Mouse (Mus musculus) lung, postnatal 0 days (tissue): ENCODE measurements around the gene Ebf3. TPM values are rescaled to one million over a fixed set of nuclear protein-coding genes. Genes with fewer than 3 reads are reported as not detected.

Source experiments
- ATAC-seq: fragments of 200-750 bp; cut with Nextera tagmentation; 2 replicates; pipeline ENCODE4 v1.8.0; 2017; ENCODE audit warnings: moderate library complexity
- DNase-seq: peaks from one replicate; pipeline ENCODE4 v3.0.0-alpha.2; 2016; ENCODE audit warnings: low spot score
- H3K27ac ChIP-seq: fragments of 300-500 bp; sonication (generic); 2 replicates; pipeline ENCODE4 v1.5.1; 2014; ENCODE audit warnings: antibody characterized with exemption, mild to moderate bottlenecking, low read length, mixed read lengths
- H3K27me3 ChIP-seq: fragments of 300-500 bp; sonication (generic); replicated peaks from 2 replicates; pipeline ENCODE4 v1.6.1; 2014; ENCODE audit warnings: low read length, mixed read lengths; ENCODE audit not compliant: insufficient read depth
- H3K36me3 ChIP-seq: fragments of 300-500 bp; sonication (generic); 2 replicates; pipeline ENCODE4 v1.6.1; 2014; ENCODE audit warnings: low read length, mixed read lengths; ENCODE audit not compliant: insufficient read depth
- H3K4me1 ChIP-seq: fragments of 300-500 bp; sonication (generic); 2 replicates; pipeline ENCODE4 v1.6.1; 2014; ENCODE audit warnings: antibody characterized with exemption, low read depth, low read length, mixed read lengths; ENCODE audit not compliant: insufficient read depth
- H3K4me2 ChIP-seq: fragments of 300-500 bp; sonication (generic); replicated peaks from 2 replicates; pipeline ENCODE4 v1.6.1; 2014; ENCODE audit warnings: low read depth, mild to moderate bottlenecking, low read length, moderate library complexity, mixed read lengths
- H3K4me3 ChIP-seq: fragments of 300-500 bp; sonication (generic); 2 replicates; pipeline ENCODE4 v1.5.1; 2014; ENCODE audit warnings: low read depth, low read length
- H3K9ac ChIP-seq: fragments of 300-500 bp; sonication (generic); replicated peaks from 2 replicates; pipeline ENCODE4 v1.6.1; 2014; ENCODE audit warnings: low read depth, mild to moderate bottlenecking
- H3K9me3 ChIP-seq: fragments of 300-500 bp; sonication (generic); 2 replicates; pipeline ENCODE4 v1.6.1; 2016; ENCODE audit warnings: low read length, mixed read lengths
- CTCF ChIP-seq: IDR thresholded peaks from 2 replicates; pipeline ENCODE4 v1.5.1; 2016; ENCODE audit warnings: antibody characterized with exemption, mild to moderate bottlenecking
- EP300 ChIP-seq: IDR thresholded peaks from 2 replicates; pipeline ENCODE4 v1.6.1; 2016; ENCODE audit warnings: antibody characterized with exemption, mild to moderate bottlenecking, control low read depth
- WGBS: fragments of 180-500 bp; shearing (Covaris S2); extraction: QIAGEN DNeasy Blood & Tissue Kit; methylation state at CpG from one replicate; pipeline ENCODE4 v1.1.7; 2014; 5-methylcytosine and 5-hydroxymethylcytosine counted together
- polyA plus RNA-seq: library from polyadenylated mRNA; unstranded; fragments of >200 nt; fragmentation: Nextera tagmentation; extraction: Ambion mirVana; gene quantifications from 2 replicates; pipeline ENCODE4 v1.2.1, GENCODE M21; 2015

Ebf3 gene
- polyA plus RNA-seq, 1 experiment from 2014 or later = not detected

DNA sequence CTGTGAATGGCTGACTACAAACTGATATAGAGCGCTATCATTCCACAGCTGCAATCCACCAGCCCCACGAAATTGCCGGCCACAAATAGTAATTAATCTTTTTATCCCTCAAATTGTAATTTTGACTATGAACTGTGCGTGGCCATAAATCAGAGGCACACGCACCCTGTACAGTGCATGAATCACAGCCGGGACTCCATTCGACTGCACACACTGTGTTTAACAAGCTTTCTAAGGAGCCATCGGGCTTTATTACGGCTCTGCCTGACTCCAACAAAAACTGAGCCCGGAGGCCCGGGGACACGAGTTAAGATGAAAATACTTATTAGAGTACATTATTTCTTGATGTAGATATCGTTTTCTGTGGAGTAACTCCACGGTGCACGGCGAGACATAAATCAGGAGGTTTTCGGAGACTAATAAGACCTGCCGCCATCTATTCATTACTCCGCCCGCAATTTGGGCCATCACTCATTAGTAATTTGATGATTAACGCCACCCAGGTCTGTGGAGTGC is 107.4 kb downstream of the Ebf3 start:
- H3K4me2 ChIP-seq = no peak overlapping the region
- no peak for DNase-seq
- no peak for ATAC-seq
- no peaks in the 10 kb centered on the region for H3K36me3 ChIP-seq
- no peak overlapping the region for H3K4me3 ChIP-seq
- no peak for TF ChIP-seq CTCF
- no peak for TF ChIP-seq EP300
- H3K4me1 ChIP-seq = no peaks in the 10 kb centered on the region
- no peak overlapping the region for H3K27ac ChIP-seq
- WGBS = 75% methylated on average over 21 of the region's 21 CpGs
- no peak overlapping the region for H3K9ac ChIP-seq
- 0 out of 2 replicates have a peak, but pooled peaks cover 2% of the 10 kb centered on the region for H3K27me3 ChIP-seq
- H3K9me3 ChIP-seq = no peaks in the 10 kb centered on the region

GRCm38 (mm10) chr7:137199533-137199932 is 114.7 kb downstream of the Ebf3 start:
- Histone ChIP-seq H3K9me3 (no peaks in the 10 kb centered on the region), H3K4me1 (peaks cover 3% of the 10 kb centered on the region; the same call in 1 of the 2 replicates), H3K27me3 (no peaks in the 10 kb centered on the region), H3K27ac (no peak overlapping the region), H3K36me3 (no peaks in the 10 kb centered on the region), H3K4me2 (no peak overlapping the region), H3K4me3 (no peak overlapping the region), H3K9ac (no peak overlapping the region)
- DNase-seq (no peak), ATAC-seq (no peak)
- TF ChIP-seq CTCF = no peak
- no peak for TF ChIP-seq EP300
- 92% methylated on average over 4 of the region's 4 CpGs for WGBS

- H3K4me3 ChIP-seq = no peak overlapping the region
- H3K9ac ChIP-seq = no peak overlapping the region
- H3K9me3 ChIP-seq = no peaks in the 10 kb centered on the region
- H3K27ac ChIP-seq = no peak overlapping the region
- no peaks in the 10 kb centered on the region for H3K27me3 ChIP-seq
- peaks cover 3% of the 10 kb centered on the region; the same call in 1 of the 2 replicates for H3K4me1 ChIP-seq
- no peak for TF ChIP-seq EP300
- TF ChIP-seq CTCF = no peak
- ATAC-seq (no peak), DNase-seq (no peak)
- H3K4me2 ChIP-seq = no peak overlapping the region
- no peaks in the 10 kb centered on the region for H3K36me3 ChIP-seq
- 79% methylated on average over 15 of the region's 15 CpGs for WGBS
Measured at GRCm38 (mm10) chr7:137198921-137199320, 115.3 kb downstream of the Ebf3 start.

DNA sequence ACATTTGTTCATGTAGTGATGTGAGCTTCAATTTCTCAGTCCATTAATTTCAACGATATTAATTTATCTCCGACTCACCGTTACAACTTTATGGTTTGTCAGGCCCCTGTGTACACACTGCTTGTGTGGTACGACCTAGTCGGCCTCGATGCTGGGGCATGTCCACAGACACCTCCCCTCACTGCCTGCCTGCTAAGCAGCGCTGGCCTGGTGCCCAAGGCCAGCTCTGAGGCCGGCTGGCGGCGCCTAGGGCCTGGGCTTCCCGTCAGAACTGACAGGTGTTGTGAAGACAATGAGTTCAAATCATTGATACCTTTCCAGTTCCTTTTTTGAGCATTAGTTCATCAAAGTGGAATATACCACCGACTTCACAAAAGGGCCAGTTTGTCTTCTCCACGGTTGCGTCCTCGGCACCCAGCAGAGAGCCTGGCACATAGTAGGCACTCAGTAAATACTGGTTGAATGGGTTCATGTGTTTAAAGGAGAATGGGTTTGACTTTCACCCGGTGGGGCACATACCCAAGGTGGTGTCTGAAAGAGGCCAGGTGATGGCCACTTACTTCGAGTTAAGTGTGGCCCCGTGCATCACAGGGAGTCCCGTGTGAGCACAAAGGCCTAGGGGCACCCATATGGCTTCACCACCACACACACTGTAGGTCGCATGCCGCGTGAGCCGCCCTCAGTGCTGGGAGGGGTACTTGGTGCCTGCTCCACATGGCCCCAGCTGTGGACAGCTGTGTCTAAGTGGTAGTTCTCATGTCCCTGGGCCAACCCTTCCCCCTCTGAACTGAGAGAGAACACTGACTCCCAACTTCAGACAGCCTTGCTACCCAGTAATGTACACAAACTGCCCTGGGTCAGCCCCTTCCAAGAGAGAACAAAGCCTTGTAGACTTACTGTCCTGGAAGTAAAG is 116.9 kb downstream of the Ebf3 start:
- DNase-seq (peak; percentile 29), ATAC-seq (peak; percentile 72)
- no peaks in the 10 kb centered on the region for H3K36me3 ChIP-seq
- no peak overlapping the region for H3K4me2 ChIP-seq
- H3K27me3 ChIP-seq = no peaks in the 10 kb centered on the region
- no peak overlapping the region for H3K9ac ChIP-seq
- TF ChIP-seq CTCF (no peak), EP300 (no peak)
- H3K9me3 ChIP-seq = no peaks in the 10 kb centered on the region
- no peak overlapping the region for H3K27ac ChIP-seq
- H3K4me3 ChIP-seq = no peak overlapping the region
- 51% methylated on average over 23 of the region's 23 CpGs for WGBS
- H3K4me1 ChIP-seq = peaks cover 3% of the 10 kb centered on the region; the same call in 1 of the 2 replicates

GRCm38 (mm10) chr7:137196536-137196935 is 117.7 kb downstream of the Ebf3 start:
- no peak overlapping the region for H3K4me2 ChIP-seq
- no peak for ATAC-seq

GRCm38 (mm10) chr7:137192776-137193278 is 121.4 kb downstream of the Ebf3 start:
- 60% methylated on average over 7 of the region's 7 CpGs for WGBS
- Histone ChIP-seq H3K27ac (no peak overlapping the region), H3K27me3 (no peaks in the 10 kb centered on the region), H3K4me1 (peaks cover 3% of the 10 kb centered on the region; the same call in 1 of the 2 replicates), H3K9me3 (no peaks in the 10 kb centered on the region), H3K36me3 (no peaks in the 10 kb centered on the region), H3K9ac (no peak overlapping the region), H3K4me3 (no peak overlapping the region), H3K4me2 (no peak overlapping the region)
- no peak for TF ChIP-seq CTCF
- TF ChIP-seq EP300 = no peak
- ATAC-seq (no peak), DNase-seq (no peak)

More at GRCm38 (mm10) chr7:137196536-137196935, 117.7 kb downstream of the Ebf3 start:
- Histone ChIP-seq H3K36me3 (no peaks in the 10 kb centered on the region), H3K4me3 (no peak overlapping the region), H3K9ac (no peak overlapping the region), H3K9me3 (no peaks in the 10 kb centered on the region), H3K27ac (no peak overlapping the region), H3K4me1 (peaks cover 3% of the 10 kb centered on the region; the same call in 1 of the 2 replicates), H3K27me3 (no peaks in the 10 kb centered on the region)
- 68% methylated on average over 6 of the region's 6 CpGs for WGBS
- DNase-seq = no peak
- no peak for TF ChIP-seq EP300
- no peak for TF ChIP-seq CTCF
